Mouse (Mus musculus) ovary, adult 18-20 months (tissue): ENCODE measurements at regions not wholly inside any gene's neighbourhood (a gene's known extent, or its start where the extent isn't known, plus 50 kb on each side); places are given as distances from the start of the nearest gene placed in this dataset.

Experiments
- DNase-seq: peaks from one replicate; pipeline ENCODE4 v3.0.0; 2022; ENCODE audit warnings: low spot score, mixed read lengths

GRCm38 (mm10) chr3:148559752-148560460, 430.4 kb downstream of the Adgrl2 start:
- DNase-seq, result no peak

GRCm38 (mm10) chr3:148558592-148559157, 431.7 kb downstream of the Adgrl2 start:
- no peak for DNase-seq

GRCm38 (mm10) chr3:148555324-148555723, 435.0 kb downstream of the Adgrl2 start:
- no peak for DNase-seq

- DNase-seq, result no peak
Observed at GRCm38 (mm10) chr3:148550716-148551115, 439.6 kb downstream of the Adgrl2 start.

GRCm38 (mm10) chr3:148544929-148545328, 445.4 kb downstream of the Adgrl2 start:
- DNase-seq, result no peak

- DNase-seq, result no peak
Observed at GRCm38 (mm10) chr3:148542217-148542616, 448.1 kb downstream of the Adgrl2 start.

GRCm38 (mm10) chr3:148537669-148538271, 452.6 kb downstream of the Adgrl2 start:
- no peak for DNase-seq

GRCm38 (mm10) chr3:148529893-148530292, 460.5 kb downstream of the Adgrl2 start:
- DNase-seq, result no peak

- DNase-seq, result no peak
Observed at GRCm38 (mm10) chr3:148510381-148510780, 480.0 kb downstream of the Adgrl2 start.

- DNase-seq, result no peak
Observed at GRCm38 (mm10) chr3:148504928-148505327, 485.4 kb downstream of the Adgrl2 start.

- no peak for DNase-seq
Observed at GRCm38 (mm10) chr3:148503432-148503831, 486.9 kb downstream of the Adgrl2 start.

- no peak for DNase-seq
Observed at GRCm38 (mm10) chr3:148501801-148502200, 488.6 kb downstream of the Adgrl2 start.

GRCm38 (mm10) chr3:148496672-148497071, 493.7 kb downstream of the Adgrl2 start:
- no peak for DNase-seq

- DNase-seq, result no peak
Observed at GRCm38 (mm10) chr3:148491287-148491686, 499.1 kb downstream of the Adgrl2 start.

GRCm38 (mm10) chr3:148489201-148489600, 501.2 kb downstream of the Adgrl2 start:
- DNase-seq, result no peak

- no peak for DNase-seq
Observed at GRCm38 (mm10) chr3:148487949-148488348, 502.4 kb downstream of the Adgrl2 start.

GRCm38 (mm10) chr3:148475862-148476261, 514.5 kb downstream of the Adgrl2 start:
- no peak for DNase-seq

- no peak for DNase-seq
Observed at GRCm38 (mm10) chr3:148472943-148473444, 517.4 kb downstream of the Adgrl2 start.

GRCm38 (mm10) chr3:148465456-148465855, 524.9 kb downstream of the Adgrl2 start:
- DNase-seq, result no peak

- DNase-seq, result no peak
Observed at GRCm38 (mm10) chr3:148462791-148463190, 527.6 kb downstream of the Adgrl2 start.

GRCm38 (mm10) chr3:148448888-148449287, 541.5 kb downstream of the Adgrl2 start:
- no peak for DNase-seq

- DNase-seq, result no peak
Observed at GRCm38 (mm10) chr3:148448465-148448864, 541.9 kb downstream of the Adgrl2 start.

- no peak for DNase-seq
Observed at GRCm38 (mm10) chr3:148446845-148447244, 543.5 kb downstream of the Adgrl2 start.
